ENCODE assay signal across 19 mouse cellular contexts in the genomic region with DNA sequence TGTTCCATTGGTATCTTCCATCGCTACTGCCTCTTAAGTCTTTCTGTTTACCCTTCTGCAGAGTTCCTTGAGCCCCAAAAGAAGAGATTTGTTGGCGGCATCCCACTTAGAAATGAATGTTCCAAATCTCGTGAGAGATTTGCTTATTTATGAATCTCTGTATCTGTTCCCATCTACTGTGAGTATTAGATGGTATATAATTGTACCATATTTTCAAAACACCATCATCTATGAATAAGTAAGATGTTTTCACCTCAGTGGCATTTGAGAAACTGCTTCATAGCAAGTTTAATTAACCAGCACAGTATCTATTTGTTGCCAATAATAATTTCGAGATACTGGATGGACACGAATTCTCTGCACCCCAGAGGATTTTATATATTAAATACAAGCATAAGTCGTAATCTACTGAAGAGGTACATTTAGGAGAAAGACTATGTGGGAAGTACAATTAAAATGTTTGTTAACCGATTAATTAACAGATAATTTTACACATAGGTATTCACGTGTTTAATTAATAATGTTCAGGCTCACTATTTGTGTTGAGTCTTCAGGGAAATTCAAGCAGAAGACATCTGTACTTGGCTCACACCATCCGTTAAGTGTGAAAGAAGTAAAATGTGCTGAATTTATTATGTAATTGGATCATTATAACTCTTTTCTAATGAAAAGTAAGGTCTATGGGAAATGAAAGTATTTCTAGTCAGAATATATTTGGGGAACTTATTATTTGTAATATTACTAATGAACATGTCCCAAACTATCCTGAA.
"Had no signal": no experiment of that assay in that cellular context is flagged by ENCODE, and none has a peak within 500 bp of the region (broad histone marks: within the 10 kb centered on the region; RNA-seq: fewer than 3 reads in every experiment).

No protein-coding gene starts in this region.

- H3K9me3 ChIP-seq: lung, embryonic 15.5 days; megakaryocyte, embryonic 14.5 days; midbrain, embryonic 13.5 days; midbrain, embryonic 15.5 days; neural tube, embryonic 12.5 days had no signal

- H3K4me3 ChIP-seq: lung, embryonic 15.5 days; megakaryocyte, embryonic 14.5 days; midbrain, embryonic 13.5 days; midbrain, embryonic 15.5 days; neural tube, embryonic 12.5 days had no signal

- DNase-seq: lung, adult 2 months; lung, postnatal 14 days; lung, postnatal 36 days; retina, postnatal 1 day; right cerebral cortex, adult 18-20 months; right cerebral cortex, postnatal 25 days; right cerebral cortex, postnatal 4 days; spleen, adult 18-20 months; thymus, adult 18-20 months; thymus, postnatal 14 days; thymus, postnatal 36 days had no signal

- H3K4me2 ChIP-seq: lung, embryonic 15.5 days; midbrain, embryonic 11.5 days; midbrain, embryonic 13.5 days; midbrain, embryonic 15.5 days; neural tube, embryonic 12.5 days had no signal

- ATAC-seq: lung, postnatal 0 days; midbrain, embryonic 13.5 days; midbrain, embryonic 15.5 days had no signal

- H3K4me1 ChIP-seq: lung, embryonic 15.5 days; megakaryocyte, embryonic 14.5 days; midbrain, embryonic 13.5 days; midbrain, embryonic 15.5 days; neural tube, embryonic 12.5 days had no signal

- H3K36me3 ChIP-seq: lung, embryonic 15.5 days; midbrain, embryonic 13.5 days; midbrain, embryonic 15.5 days; neural tube, embryonic 12.5 days had no signal

- H3K9ac ChIP-seq: lung, embryonic 15.5 days; midbrain, embryonic 13.5 days; midbrain, embryonic 15.5 days; neural tube, embryonic 12.5 days had no signal

- H3K27me3 ChIP-seq: lung, embryonic 15.5 days; megakaryocyte, embryonic 14.5 days; midbrain, embryonic 13.5 days; midbrain, embryonic 15.5 days; neural tube, embryonic 12.5 days had no signal

- H3K27ac ChIP-seq: lung, embryonic 15.5 days; macrophage; midbrain, embryonic 13.5 days; midbrain, embryonic 15.5 days; neural tube, embryonic 12.5 days had no signal
